Mouse (Mus musculus) limb, embryonic 12.5 days (tissue): ENCODE results near the gene Snrnp70. TPM values are rescaled to one million over a fixed set of nuclear protein-coding genes. Genes with fewer than 3 reads are reported as not detected.
"Not testable (repeated sequence)": the region's sequence is repeated elsewhere in the genome, so short reads cannot be mapped to it uniquely, and the experiment has no call there.

ENCODE experiments used
- ATAC-seq: fragments of 200-750 bp; cut with Nextera tagmentation; 2 replicates; pipeline ENCODE4 v1.8.0; 2017; ENCODE audit warnings: low read depth, moderate TSS enrichment; ENCODE audit not compliant: insufficient number of reproducible peaks, insufficient read depth, low FRiP score, low TSS enrichment
- H3K27ac ChIP-seq: fragments of 300-500 bp; sonication (generic); 2 replicates; pipeline ENCODE4 v1.5.1; 2016; ENCODE audit warnings: mild to moderate bottlenecking, moderate library complexity
- H3K27me3 ChIP-seq: fragments of 300-500 bp; sonication (generic); 2 replicates; pipeline ENCODE4 v1.6.1; 2016; ENCODE audit warnings: mild to moderate bottlenecking, moderate library complexity
- H3K36me3 ChIP-seq: fragments of 300-500 bp; sonication (generic); 2 replicates; pipeline ENCODE4 v1.6.1; 2016; ENCODE audit warnings: mild to moderate bottlenecking, moderate library complexity
- H3K4me1 ChIP-seq: fragments of 300-500 bp; sonication (generic); replicated peaks from 2 replicates; pipeline ENCODE4 v1.6.1; 2016
- H3K4me2 ChIP-seq: fragments of 300-500 bp; sonication (generic); 2 replicates; pipeline ENCODE4 v1.6.1; 2016; ENCODE audit warnings: mild to moderate bottlenecking, moderate library complexity
- H3K4me3 ChIP-seq: fragments of 300-500 bp; sonication (generic); replicated peaks from 2 replicates; pipeline ENCODE4 v1.5.1; 2016; ENCODE audit warnings: mild to moderate bottlenecking
- H3K9ac ChIP-seq: fragments of 300-500 bp; sonication (generic); replicated peaks from 2 replicates; pipeline ENCODE4 v1.6.1; 2016; ENCODE audit warnings: mild to moderate bottlenecking, moderate library complexity
- H3K9me3 ChIP-seq: fragments of 300-500 bp; sonication (generic); 2 replicates; pipeline ENCODE4 v1.6.1; 2016; ENCODE audit warnings: mild to moderate bottlenecking, moderate library complexity
- WGBS: fragments of 180-500 bp; shearing (Covaris S2); methylation state at CpG from one replicate; pipeline ENCODE4 v1.1.7; 2016; 5-methylcytosine and 5-hydroxymethylcytosine counted together
- polyA plus RNA-seq: library from polyadenylated mRNA; unstranded; fragments of >200 nt; fragmentation: Nextera tagmentation; extraction: Ambion mirVana; gene quantifications from 2 replicates; pipeline ENCODE4 v1.2.1, GENCODE M21; 2016

Gene Snrnp70
- polyA plus RNA-seq, 1 experiment from 2014 or later: 341 TPM

DNA sequence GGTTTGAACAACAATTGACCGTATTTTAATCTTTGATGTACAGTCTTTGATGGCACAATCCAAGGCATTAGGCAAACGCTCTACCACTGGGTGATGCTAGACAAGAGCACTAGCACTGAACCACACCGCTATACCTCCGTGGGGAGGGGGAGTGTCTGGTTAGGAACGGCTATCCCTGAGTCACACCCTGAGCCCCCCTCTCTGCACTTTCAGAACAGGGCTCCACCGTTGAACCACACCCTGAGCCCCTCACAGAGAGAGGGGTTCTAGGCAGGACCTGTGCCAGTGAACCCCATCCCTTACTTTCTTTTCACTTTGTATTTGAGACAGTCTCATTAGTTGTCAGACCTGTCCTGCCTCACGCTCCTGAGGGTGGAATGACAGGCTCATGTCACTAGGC, 12.8 kb upstream of the Snrnp70 start:
- Histone ChIP-seq H3K27ac (no peak overlapping the region), H3K4me3 (no peak overlapping the region), H3K27me3 (peaks cover 86% of the 10 kb centered on the region), H3K9ac (no peak overlapping the region), H3K4me2 (no peak overlapping the region), H3K4me1 (peaks cover 13% of the 10 kb centered on the region), H3K9me3 (0 out of 2 replicates have a peak, but pooled peaks cover 5% of the 10 kb centered on the region), H3K36me3 (no peaks in the 10 kb centered on the region)
- WGBS: 72% methylated on average over 7 of the region's 7 CpGs
- ATAC-seq: no peak

GRCm38 (mm10) chr7:45407836-45408235, 12.3 kb upstream of the Snrnp70 start:
- WGBS: 82% methylated on average over 10 of the region's 10 CpGs
- no peak overlapping the region for H3K4me2 ChIP-seq
- H3K27ac ChIP-seq: no peak overlapping the region
- H3K4me1 ChIP-seq: peaks cover 9% of the 10 kb centered on the region; the same call in 1 of the 2 replicates
- no peak overlapping the region for H3K4me3 ChIP-seq
- H3K9ac ChIP-seq: no peak overlapping the region
- H3K27me3 ChIP-seq: peaks cover 80% of the 10 kb centered on the region
- 0 out of 2 replicates have a peak, but pooled peaks cover 5% of the 10 kb centered on the region for H3K9me3 ChIP-seq
- no peaks in the 10 kb centered on the region for H3K36me3 ChIP-seq
- no peak for ATAC-seq

- H3K27me3 ChIP-seq: peaks cover 68% of the 10 kb centered on the region
- WGBS: 1% methylated on average over 97 of the region's 114 CpGs
- H3K9ac ChIP-seq: peak overlapping the region; percentile 56
- no peak for ATAC-seq
- peak overlapping the region; percentile 44 for H3K4me3 ChIP-seq
- H3K4me2 ChIP-seq: peak overlapping the region; percentile 63
- H3K4me1 ChIP-seq: peaks cover 9% of the 10 kb centered on the region; the same call in 1 of the 2 replicates
- H3K9me3 ChIP-seq: 0 out of 2 replicates have a peak, but pooled peaks cover 5% of the 10 kb centered on the region
- no peaks in the 10 kb centered on the region for H3K36me3 ChIP-seq
- H3K27ac ChIP-seq: no peak overlapping the region
Measured at GRCm38 (mm10) chr7:45406157-45407156, 10.9 kb upstream of the Snrnp70 start.

DNA sequence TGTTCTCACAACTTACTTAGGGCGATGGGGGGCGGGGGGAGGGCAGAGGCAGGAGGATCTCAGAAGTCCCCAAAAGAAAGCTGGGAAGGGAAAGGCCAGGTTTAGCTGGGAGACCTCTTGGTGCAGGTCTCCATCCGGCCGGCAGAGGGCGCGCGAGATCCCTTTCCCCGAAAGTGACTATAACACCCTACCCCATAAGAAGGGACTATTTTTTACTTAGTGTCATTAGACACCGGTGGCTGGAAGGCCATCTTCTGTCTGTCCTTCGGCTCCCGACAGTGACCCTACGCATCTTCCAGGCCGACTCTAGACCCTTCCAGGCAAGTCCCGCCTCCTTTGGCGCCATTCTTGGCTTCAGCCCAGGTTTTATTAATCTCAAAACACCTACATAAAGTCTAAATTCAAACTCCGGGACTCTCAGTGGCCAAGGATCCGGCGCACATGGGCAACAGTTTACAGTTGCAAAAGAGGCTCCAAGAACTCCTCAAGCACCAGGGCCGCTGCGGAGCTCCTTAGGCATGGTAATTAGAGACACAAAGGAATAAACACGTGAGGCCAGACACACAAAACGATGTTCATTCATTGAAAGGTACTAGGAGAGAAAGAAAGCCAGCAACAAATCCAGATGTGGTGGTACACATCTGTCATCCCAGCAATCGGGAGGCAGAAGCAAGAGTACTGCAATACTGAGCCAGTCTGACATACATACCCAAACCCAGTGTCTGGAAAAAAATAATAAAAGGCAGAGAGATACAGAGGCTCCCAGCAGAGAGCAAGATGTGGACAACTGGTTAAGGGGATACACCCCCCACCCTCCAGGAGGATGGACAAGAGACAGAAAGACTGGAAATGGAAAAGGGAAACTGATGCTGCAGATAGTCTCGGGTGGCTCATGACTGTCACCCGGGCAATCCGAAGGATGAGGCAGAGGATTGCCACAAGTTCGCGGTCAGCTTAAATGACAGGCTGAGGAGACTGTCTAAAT, 9.8 kb upstream of the Snrnp70 start, which contains the start of gene Kcna7:
Gene Kcna7, plus strand, starts transcription at position 563 of the 985 bp plus-strand sequence.
- H3K27ac ChIP-seq: no peak within 1 kb of the TSS
- H3K4me2 ChIP-seq: peak within 1 kb of the TSS; percentile 63
- H3K9me3 ChIP-seq: 0 out of 2 replicates have a peak, but pooled peaks cover 5% of the 10 kb centered on the region
- H3K27me3 ChIP-seq: peaks cover 57% of the 10 kb centered on the region
- 13% methylated on average over 28 of the region's 28 CpGs for WGBS
- H3K9ac ChIP-seq: peak within 1 kb of the TSS; percentile 56
- peak within 1 kb of the TSS; percentile 44 for H3K4me3 ChIP-seq
- ATAC-seq: no peak
- H3K36me3 ChIP-seq: no peaks in the 10 kb centered on the region
- peaks cover 9% of the 10 kb centered on the region; the same call in 1 of the 2 replicates for H3K4me1 ChIP-seq

DNA sequence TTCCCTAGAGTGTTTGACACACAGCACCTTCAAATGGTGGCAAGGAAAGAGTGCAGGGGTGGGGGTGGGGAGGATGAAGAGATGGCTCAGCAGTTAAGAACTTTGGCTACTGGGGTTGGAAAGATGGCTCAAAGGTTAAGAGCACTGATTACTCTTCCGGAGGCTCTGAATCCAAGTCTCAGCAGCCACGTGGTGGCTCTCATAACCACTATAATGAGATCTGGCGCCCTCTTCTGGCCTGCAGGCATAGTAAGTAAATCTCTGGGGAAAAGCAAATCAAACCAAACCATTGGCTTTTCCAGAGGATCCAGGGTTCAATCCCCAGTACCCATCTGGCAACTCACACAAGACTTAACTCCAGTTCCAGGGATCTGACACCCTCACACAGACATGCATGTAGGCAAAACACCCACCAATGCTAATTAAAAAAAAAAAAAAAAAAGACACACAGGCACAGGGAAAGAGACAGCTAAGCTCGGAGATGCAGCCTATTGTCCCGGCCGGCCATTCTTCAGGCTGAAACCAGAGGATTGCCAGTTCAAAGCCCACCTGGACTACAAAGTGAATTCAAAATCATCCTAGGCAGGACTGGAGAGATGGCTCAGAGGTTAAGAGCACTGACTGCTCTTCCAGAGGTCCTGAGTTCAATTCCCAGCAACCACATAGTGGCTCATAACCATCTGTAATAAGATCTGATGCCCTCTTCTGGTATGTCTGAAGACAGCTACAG, 8.2 kb upstream of the Snrnp70 start:
- Histone ChIP-seq H3K4me1 (peaks cover 9% of the 10 kb centered on the region; the same call in 1 of the 2 replicates), H3K9me3 (0 out of 2 replicates have a peak, but pooled peaks cover 5% of the 10 kb centered on the region), H3K4me2 (no peak overlapping the region), H3K27ac (no peak overlapping the region), H3K4me3 (no peak overlapping the region), H3K27me3 (peaks cover 40% of the 10 kb centered on the region), H3K9ac (no peak overlapping the region), H3K36me3 (no peaks in the 10 kb centered on the region)
- 47% methylated on average over 6 of the region's 6 CpGs for WGBS
- ATAC-seq: no peak

DNA sequence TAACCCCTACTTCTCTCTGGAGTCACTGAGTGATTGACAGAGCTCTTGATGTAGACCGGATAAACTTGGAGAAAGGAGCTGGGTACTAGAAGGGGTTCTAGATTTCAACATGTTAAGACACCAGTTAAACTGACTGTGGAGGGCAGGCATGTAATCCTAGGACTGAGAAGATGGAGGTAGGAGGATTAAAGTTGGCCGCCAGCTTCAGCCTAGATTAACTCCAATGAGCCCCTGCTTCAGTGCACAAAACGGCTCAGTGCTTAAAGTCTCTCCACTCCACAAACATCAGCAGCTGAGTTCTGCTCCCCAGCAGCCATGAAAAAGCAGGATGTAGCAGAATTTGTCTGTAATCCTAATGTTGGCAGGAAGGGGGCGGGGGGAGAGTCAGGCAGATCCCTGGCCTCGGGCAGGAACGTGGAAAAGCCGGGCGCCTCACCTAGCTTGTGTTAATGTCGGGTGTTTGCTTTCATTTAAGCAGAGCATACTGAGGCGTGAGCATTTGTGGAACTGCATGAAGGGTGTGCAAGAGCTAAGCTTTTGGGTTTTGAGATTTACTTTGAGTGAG, 6.1 kb upstream of the Snrnp70 start:
- Histone ChIP-seq H3K4me2 (no peak overlapping the region), H3K9ac (no peak overlapping the region), H3K36me3 (no peaks in the 10 kb centered on the region), H3K27ac (no peak overlapping the region), H3K4me1 (peaks cover 7% of the 10 kb centered on the region; the same call in 1 of the 2 replicates), H3K9me3 (no peaks in the 10 kb centered on the region), H3K4me3 (no peak overlapping the region), H3K27me3 (peaks cover 19% of the 10 kb centered on the region)
- 76% methylated on average over 10 of the region's 10 CpGs for WGBS
- no peak for ATAC-seq

GRCm38 (mm10) chr7:45396787-45397186, 1.2 kb upstream of the Snrnp70 start:
- no peak for ATAC-seq
- WGBS: 74% methylated on average over 2 of the region's 2 CpGs
- H3K36me3 ChIP-seq: peaks cover 22% of the 10 kb centered on the region
- no peak overlapping the region for H3K4me3 ChIP-seq
- H3K4me2 ChIP-seq: no peak overlapping the region
- H3K27ac ChIP-seq: no peak overlapping the region
- no peak overlapping the region for H3K9ac ChIP-seq
- H3K4me1 ChIP-seq: peaks cover 16% of the 10 kb centered on the region
- H3K27me3 ChIP-seq: no peaks in the 10 kb centered on the region
- H3K9me3 ChIP-seq: no peaks in the 10 kb centered on the region

DNA sequence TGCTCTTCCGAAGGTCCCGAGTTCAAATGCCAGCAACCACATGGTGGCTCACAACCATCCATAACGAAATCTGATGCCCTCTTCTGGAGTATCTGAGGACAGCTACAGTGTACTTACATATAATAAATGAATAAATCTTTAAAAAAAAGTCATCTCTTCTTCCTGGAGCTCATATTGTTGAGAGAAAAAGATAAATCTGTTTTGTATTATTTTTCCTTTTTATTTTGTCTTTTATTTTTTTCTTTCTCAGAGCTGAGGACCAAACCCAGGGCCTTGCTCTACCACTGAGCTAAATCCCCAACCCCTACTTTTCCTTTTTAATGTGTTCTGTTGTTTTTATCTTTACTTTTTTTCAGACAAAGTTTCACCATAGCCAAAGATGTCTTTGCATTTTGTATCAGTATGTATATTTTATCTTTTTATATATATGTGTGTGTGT, 814 bp upstream of the Snrnp70 start:
- WGBS: 8% methylated on average over 3 of the region's 3 CpGs
- peaks cover 16% of the 10 kb centered on the region for H3K4me1 ChIP-seq
- peak overlapping the region; percentile 86 for H3K4me3 ChIP-seq
- H3K9me3 ChIP-seq, H3K9ac ChIP-seq, H3K27me3 ChIP-seq, ATAC-seq: not testable (repeated sequence)
- peak overlapping the region; percentile 81 for H3K27ac ChIP-seq
- peaks cover 26% of the 10 kb centered on the region for H3K36me3 ChIP-seq
- peak overlapping the region; percentile 57 for H3K4me2 ChIP-seq

GRCm38 (mm10) chr7:45395129-45395541, 407 bp downstream of the Snrnp70 start:
- Histone ChIP-seq H3K9me3 (no peaks in the 10 kb centered on the region), H3K4me2 (peak overlapping the region; percentile 98), H3K36me3 (peaks cover 37% of the 10 kb centered on the region), H3K4me3 (peak overlapping the region; percentile 86), H3K27ac (peak overlapping the region; percentile 100), H3K27me3 (no peaks in the 10 kb centered on the region), H3K4me1 (peaks cover 16% of the 10 kb centered on the region), H3K9ac (peak overlapping the region; percentile 96)
- WGBS: under 1% methylated on average over 20 of the region's 20 CpGs
- ATAC-seq: peak; percentile 67

GRCm38 (mm10) chr7:45386077-45386476, 9.5 kb downstream of the Snrnp70 start:
- H3K4me1 ChIP-seq: no peaks in the 10 kb centered on the region
- no peak overlapping the region for H3K9ac ChIP-seq
- no peak overlapping the region for H3K27ac ChIP-seq
- no peak for ATAC-seq
- H3K27me3 ChIP-seq: no peaks in the 10 kb centered on the region
- no peak overlapping the region for H3K4me3 ChIP-seq
- no peak overlapping the region for H3K4me2 ChIP-seq
- H3K36me3 ChIP-seq: peaks cover 99% of the 10 kb centered on the region
- no peaks in the 10 kb centered on the region for H3K9me3 ChIP-seq
- 82% methylated on average over 3 of the region's 3 CpGs for WGBS
